Mouse (Mus musculus) Muller cell, postnatal 12 days (primary cell): ENCODE data around the gene Otx2.

Experiments used
- DNase-seq: peaks from one replicate; pipeline ENCODE4 v3.0.0-alpha.2; 2015; ENCODE audit errors: inconsistent ontology term

The Otx2 gene

GRCm38 (mm10) chr14:48668761-48669303 lies 4.8 kb downstream of the Otx2 start:
- DNase-seq: no peak

- DNase-seq: no peak
Measured at GRCm38 (mm10) chr14:48668051-48668481, 5.6 kb downstream of the Otx2 start.

- DNase-seq: no peak
Measured at GRCm38 (mm10) chr14:48667396-48667795, 6.2 kb downstream of the Otx2 start.

GRCm38 (mm10) chr14:48666771-48667170 lies 6.8 kb downstream of the Otx2 start:
- no peak for DNase-seq

- no peak for DNase-seq
Measured at GRCm38 (mm10) chr14:48665816-48666661, 7.6 kb downstream of the Otx2 start.

- DNase-seq: no peak
Measured at GRCm38 (mm10) chr14:48664841-48665815, 8.5 kb downstream of the Otx2 start.

GRCm38 (mm10) chr14:48664001-48664810 lies 9.4 kb downstream of the Otx2 start:
- DNase-seq: no peak

GRCm38 (mm10) chr14:48663531-48663930 lies 10.1 kb downstream of the Otx2 start:
- DNase-seq: no peak

- no peak for DNase-seq
Measured at GRCm38 (mm10) chr14:48662568-48663236, 10.9 kb downstream of the Otx2 start.

GRCm38 (mm10) chr14:48661646-48662567 lies 11.7 kb downstream of the Otx2 start:
- no peak for DNase-seq

- DNase-seq: no peak
Measured at GRCm38 (mm10) chr14:48661151-48661550, 12.5 kb downstream of the Otx2 start.

- no peak for DNase-seq
Measured at GRCm38 (mm10) chr14:48660593-48660992, 13.0 kb downstream of the Otx2 start.

GRCm38 (mm10) chr14:48659661-48660060 lies 14.0 kb downstream of the Otx2 start:
- no peak for DNase-seq

- DNase-seq: no peak
Measured at GRCm38 (mm10) chr14:48657241-48657640, 16.4 kb downstream of the Otx2 start.

- DNase-seq: no peak
Measured at GRCm38 (mm10) chr14:48656711-48657110, 16.9 kb downstream of the Otx2 start.

GRCm38 (mm10) chr14:48655792-48656550 lies 17.6 kb downstream of the Otx2 start:
- no peak for DNase-seq

GRCm38 (mm10) chr14:48655073-48655791 lies 18.4 kb downstream of the Otx2 start:
- DNase-seq: no peak

- DNase-seq: no peak
Measured at GRCm38 (mm10) chr14:48654551-48655072, 19.0 kb downstream of the Otx2 start.
